Mouse (Mus musculus): Measurements from ENCODE around the gene Bach2.

The Bach2 gene

GRCm38 (mm10) chr4:32506306-32506808 is 267.8 kb downstream of the Bach2 start:
- no peak for DNase-seq

GRCm38 (mm10) chr4:32507041-32507440 is 268.4 kb downstream of the Bach2 start:
- no peak for DNase-seq

DNA sequence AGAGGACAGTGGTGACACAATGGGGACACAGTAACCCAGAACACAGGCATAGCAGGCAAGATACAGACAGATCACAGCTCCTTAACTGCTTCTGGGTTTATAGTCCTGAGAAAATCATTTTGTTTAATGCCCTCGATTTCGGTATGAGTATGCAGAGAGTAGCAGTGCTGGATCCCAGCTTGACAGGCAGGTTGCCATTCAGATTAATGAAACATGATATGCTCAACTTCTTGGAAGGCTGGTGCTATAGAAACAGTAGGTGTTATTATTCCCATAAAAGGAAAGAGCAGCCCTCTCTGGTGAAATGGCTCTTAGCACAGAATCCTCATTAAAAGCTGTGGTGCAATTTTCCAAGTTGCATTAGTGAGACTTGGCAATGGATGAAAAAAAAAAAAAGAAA is 270.0 kb downstream of the Bach2 start:
- DNase-seq, result no peak

DNA sequence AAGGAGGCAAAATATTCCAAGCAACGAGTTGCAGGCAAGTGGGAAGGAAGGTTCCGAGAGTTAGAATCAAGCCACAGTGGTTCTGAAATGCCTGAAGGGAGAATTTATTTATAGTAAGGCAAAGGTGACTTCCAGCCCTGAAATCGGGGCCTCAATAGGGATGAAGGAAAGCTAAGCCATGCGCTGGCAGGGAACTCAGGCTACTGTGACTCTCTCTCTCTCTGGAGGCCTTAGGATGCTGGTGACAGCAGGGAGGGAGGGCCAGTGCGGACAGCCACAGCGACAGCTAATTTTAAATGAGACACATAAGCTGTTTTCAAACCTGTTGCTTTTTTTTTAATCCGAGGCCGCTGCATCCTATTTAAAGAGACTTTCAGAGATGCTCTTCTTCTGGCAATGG is 270.4 kb downstream of the Bach2 start:
- no peak for DNase-seq

GRCm38 (mm10) chr4:32509832-32510612 is 271.4 kb downstream of the Bach2 start:
- DNase-seq, result no peak

GRCm38 (mm10) chr4:32510940-32511339 is 272.3 kb downstream of the Bach2 start:
- DNase-seq, result no peak

DNA sequence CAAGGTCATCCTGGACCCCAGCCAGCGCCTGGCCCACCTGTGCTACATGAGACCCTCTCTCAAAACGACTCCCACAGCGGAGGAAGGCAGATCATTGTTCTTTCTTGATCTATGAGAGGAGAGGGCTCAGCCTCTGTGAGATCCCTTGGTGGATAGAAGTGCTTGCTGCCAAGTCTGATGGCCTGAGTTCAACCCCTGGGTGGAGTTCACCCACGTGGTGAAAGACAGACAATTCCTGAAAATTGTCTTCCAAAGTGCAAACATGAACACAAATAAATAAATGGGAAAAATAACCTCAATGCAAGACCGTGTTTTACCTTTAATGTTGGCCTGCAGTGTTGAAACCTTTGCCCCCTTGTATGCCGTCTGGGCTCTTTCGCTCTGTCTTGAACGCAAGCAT is 277.5 kb downstream of the Bach2 start:
- DNase-seq, result no peak

DNA sequence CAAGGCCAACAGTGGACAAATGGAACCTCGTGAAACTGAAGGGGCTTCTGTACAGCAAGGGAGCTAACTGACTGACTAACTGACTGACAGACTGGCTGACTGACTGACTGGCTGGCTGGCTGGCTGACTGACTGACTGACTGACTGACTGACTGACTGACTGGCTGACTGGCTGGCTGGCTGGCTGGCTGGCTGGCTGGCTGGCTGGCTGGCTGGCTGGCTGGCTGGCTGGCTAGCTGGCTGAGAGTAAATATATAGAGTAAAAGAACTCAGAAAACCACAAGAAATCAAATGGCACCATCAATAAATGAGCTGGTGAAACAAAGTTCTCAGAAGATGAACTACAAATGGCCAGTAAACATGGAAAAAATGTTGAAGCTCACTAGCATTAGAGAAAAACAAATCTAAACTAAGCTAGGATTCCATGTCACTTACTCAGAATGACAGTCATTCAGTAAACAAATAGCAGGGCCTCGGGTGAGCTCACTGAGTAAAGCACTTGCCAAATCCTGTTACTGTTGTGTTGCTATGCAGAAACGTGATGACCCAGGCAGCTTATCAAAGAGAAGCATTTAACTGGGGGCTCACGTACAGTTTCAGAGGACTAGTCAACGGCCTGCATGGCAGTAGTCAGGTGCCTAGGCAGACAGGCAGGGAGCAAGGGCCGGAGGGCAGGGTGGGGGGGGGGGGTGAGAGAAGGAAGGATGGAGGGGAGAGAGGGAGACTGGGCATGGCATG is 280.4 kb downstream of the Bach2 start:
- DNase-seq, result no peak

DNA sequence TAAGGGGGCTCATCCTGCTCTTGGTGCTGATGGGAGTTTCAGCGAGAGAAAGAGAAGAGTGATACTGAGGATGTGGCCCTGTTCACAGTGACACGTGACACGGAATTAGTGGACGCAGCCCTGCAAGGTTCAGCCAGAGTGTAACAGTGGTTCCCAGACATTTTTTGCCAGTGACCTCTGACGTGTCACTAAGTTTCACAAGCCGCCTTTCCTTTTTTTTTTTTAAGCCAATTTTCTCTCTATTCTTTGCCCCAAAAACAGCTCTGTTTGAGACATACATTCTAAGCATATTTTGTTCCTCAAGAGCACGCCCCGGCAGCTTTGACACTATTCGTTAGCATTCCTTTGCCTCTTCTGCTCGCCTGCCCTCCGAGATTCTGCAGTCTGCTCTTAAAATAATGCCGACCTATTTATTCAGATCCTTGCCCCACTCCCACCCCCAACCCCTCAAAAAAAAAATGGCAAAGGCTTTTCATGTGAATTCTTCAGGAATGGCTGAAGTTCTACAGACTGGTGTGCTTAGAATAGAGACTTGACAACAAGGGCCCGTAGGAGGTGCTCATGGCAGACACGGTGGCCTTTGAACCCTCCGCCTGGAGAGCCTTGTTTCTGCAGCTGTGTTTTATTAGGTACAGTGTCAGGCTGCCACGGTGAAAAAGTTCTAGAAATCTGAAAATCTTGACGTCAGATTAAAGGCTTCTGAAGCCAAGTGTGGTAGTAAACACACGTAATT is 282.2 kb downstream of the Bach2 start:
- no peak for DNase-seq

DNA sequence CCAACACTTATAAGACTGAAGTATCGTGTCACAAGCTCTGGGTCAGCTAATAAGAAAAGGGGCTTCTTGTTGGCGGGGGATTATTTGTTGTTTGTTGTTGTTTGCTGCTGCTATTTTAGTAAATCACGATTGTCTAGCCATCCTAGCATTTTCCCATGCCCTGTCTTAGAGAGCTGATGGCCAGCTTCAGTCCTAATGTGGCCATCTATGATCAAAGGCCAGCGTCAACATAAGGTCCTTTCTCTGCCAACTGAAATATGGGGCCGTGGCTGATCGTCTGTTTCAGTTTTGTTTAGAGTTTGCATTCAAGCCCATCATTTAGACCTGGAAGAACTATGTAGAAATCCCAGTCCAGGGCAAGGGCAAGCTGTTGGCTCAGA is 282.7 kb downstream of the Bach2 start:
- no peak for DNase-seq

DNA sequence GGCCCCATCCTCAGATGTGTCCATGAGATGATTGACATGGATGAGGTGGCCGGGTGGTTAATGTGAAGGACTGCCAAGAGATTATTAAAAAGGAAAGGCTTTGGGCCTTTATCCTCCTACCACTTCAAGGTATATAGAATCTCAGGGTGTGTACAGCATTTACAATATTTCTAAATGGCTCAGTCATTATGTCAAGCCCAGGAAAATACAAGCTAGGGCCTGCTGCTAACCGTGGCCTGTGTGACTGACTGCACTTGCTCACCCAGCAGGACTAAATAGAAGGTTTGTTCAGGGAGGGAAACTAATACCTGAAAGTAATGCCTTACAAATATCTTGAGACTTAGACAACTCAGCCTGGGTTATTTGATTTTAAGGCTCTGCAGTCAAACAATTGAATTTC is 283.4 kb downstream of the Bach2 start:
- no peak for DNase-seq

GRCm38 (mm10) chr4:32524282-32524681 is 285.7 kb downstream of the Bach2 start:
- no peak for DNase-seq

- no peak for DNase-seq
Observed at GRCm38 (mm10) chr4:32525000-32525399, 286.4 kb downstream of the Bach2 start.

DNA sequence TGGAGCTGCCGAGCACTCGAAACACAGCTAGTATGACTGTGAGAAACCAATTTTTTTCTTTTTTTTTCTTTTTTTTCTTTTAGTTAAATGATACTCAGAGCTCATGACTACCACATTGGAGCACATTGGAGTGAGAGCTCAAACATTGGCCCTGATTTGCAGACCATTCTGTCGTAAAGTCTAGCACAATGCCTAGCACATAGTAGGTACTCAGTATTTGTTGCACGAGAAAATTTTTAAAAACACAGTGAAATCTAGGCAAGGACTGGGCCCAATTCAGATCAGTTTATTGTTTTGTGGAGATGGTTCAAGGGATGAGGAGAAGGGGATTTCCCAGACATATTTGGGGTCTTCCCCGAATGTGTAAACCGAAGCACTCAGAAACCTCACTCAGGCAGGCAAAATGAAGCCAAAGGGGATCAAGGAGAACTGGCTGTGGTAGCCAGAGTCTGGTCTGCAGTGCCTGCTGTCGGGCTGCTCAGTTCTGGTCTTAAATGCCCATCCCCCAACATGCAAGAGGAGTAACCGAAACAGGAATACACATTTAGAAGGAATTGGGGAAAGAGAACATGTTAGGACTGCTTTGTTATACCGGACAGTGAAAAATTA is 287.7 kb downstream of the Bach2 start:
- no peak for DNase-seq

- DNase-seq, result no peak
Observed at GRCm38 (mm10) chr4:32529443-32529995, 290.9 kb downstream of the Bach2 start.

DNA sequence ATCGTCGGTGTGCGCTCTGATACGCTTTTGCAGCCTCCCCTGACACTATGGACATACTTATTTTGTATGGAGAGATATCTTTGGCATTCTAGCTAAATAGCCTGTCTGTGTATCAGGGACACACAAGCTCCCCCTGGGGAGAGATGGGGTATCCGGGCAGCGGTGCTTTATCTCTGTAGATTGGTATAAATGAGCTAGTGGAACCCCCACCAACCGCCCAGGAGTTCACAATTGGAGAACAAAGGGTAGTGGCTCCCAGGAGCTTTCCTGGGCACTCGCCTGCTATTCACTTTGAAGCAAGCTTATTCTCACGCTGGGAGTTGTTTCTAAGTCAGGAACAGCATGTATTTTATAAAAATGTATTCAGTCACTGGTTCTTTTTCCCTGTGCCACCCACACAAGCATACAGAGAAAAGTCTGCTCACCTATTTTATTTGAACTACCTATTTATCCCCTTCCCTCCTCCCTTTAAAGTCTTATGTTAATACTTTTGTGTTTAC is 291.9 kb downstream of the Bach2 start:
- DNase-seq, result no peak

DNA sequence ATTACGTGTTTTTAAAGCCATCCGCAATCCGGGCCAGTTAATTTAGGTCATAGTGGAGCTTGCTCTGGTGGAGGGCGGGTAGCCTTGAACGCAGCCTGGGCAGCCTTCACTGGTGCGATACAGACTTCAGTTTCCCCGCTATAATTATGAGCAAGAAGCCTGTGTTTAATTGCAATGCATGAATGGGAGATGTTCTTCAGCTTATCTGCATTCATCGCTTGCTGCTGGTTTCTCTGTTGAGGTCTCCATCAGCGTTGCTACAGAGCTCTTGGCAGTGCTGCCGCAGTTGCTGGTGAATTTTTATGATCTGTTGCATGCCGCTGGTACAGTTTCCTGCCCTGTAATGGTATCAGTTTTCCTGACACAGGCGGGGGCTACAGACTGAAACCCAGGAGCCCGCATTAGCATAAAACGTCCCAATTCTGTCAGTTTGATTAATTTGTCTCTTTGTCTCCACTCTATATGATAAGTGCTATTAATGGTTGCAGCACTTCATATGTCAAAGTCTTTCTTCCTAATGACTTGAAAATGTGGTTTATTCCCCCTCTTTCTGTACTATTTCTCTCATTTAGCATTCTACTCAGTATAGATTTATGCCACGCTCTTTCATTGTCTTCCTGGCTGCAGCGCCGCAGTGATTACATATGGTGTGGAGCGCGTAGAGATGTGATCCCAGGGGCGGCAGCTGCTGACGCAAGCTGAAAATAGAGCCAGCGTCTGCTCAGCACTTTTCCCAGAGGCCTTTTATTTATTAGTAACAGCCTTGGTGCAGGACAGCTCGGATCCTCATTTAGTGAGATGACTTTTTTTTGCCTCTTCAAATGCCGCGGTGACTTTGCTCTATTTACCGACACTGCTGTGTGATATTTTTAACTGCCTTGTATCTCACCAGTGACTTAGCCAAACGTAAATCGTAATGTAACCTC is 292.6 kb downstream of the Bach2 start:
- DNase-seq, result peak; percentile 48

DNA sequence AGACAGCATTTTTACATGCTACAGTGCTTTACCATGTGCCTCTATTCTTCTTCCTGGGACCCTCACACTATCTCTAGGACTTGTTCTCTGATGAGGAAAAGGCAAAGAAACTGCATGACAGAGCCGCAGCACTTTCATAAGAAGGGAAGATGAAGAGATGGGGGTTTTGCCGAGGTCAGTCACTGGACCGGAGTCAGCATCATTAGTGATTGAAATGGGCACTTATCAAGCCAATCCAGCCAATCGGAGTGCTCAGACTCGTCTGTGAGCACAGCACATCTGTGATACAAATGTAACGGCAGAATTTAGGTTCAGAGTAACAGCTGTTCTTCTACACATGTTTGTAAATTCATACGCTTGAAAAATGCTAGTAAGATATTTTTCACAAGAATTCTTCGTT is 293.5 kb downstream of the Bach2 start:
- no peak for DNase-seq

- no peak for DNase-seq
Observed at GRCm38 (mm10) chr4:32533735-32534134, 295.1 kb downstream of the Bach2 start.

- no peak for DNase-seq
Observed at GRCm38 (mm10) chr4:32535626-32536025, 297.0 kb downstream of the Bach2 start.

DNA sequence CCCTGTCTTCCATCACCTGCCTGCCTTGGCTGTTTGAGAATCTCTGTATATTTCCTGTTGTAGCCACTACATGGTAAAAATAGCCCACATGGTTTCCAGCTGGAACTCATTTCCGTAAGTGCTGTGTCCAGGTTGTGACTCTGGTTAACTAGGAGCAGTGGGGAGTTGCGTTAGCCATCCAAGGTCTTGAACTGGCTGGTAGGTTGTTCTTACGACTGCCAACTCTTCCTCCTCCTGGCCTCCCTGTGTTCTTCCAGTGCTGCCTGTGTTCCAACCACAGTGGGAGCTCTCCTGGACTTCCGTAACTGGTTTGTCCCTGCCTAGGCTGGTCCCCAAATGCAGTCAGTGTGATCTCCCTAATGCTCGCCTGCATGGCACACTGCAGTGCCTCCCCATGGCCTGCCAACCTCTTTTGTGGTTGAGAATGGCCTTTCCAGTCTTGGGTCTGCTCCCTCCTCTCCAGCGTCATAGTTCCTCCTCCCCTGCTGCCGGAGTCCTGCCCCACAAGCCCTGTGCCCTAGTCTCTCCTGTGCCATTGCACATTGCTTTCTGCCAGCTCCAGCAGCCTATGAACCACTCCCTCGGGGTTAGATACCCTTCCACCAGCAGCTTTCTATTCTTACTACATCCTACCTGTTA is 298.4 kb downstream of the Bach2 start:
- DNase-seq, result no peak
